Mouse (Mus musculus): ENCODE results near the gene Vasn.
"Not testable (repeated sequence)": the region's sequence is repeated elsewhere in the genome, so short reads cannot be mapped to it uniquely, and the experiment has no call there.

Vasn gene

DNA sequence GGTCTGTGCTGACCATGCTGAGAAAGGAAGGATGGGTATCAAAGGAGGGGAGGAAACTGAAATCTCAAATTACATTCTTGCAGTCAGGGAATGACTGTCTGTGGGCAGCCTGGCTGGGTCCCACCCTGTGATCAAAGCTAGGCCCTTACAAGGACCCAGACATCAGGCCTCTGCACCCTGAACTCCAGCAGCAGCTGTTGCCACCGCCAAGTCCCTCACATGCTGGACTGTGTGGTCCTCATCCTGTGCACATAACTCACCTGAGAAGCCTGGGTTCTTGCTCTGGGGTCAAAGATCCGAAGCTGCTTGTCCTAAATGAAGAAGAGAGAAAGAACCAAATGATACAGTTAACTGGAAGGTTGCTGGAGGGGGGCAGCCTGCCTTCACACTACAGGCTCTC is 21.9 kb downstream of the Vasn start:
- in situ Hi-C loops (cut with MboI, MseI) = no loop called here

DNA sequence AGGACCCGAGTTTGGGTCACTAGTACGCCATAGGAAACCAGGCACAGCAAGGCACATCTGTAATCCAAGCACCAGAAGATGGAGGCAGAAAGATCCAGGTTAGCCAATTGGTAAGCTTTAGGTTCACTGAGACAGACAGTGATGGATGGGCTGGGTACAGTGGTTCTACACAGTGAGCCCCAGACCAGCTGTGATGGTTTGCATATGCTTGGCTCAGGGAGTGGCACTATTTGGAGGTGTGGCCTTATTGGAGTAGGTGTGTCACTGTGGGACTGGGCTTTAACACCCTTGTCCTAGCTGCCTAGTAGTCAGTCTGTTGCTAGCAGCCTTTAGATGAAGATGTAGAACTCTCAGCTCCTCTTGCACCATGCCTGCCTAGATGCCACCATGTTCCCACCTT is 24.1 kb downstream of the Vasn start:
- in situ Hi-C loops (cut with MboI, MseI) = no loop called here

DNA sequence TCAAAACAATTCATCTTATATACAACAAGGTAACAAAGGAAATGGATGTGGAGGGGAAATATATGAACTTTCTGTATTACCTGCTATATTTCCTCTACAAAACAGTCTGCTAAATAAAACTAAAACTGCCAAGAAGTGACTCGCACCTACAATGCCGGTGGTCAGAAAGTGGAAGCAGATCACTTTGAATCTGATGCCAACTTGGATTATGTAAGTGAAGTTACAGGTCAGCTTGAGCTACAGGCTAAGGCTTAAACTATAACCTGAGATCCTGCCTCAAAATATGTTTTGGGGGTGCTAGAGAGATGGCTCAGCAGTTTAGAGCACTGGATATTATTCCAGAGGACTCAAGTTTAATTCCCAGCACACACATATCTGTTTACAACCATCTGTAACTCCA is 26.0 kb downstream of the Vasn start:
- in situ Hi-C loops (cut with MboI, MseI) = loop anchor here (5.0 kb wide), 1 partner anchor 33 kb away; no protein-coding TSS in a partner anchor

DNA sequence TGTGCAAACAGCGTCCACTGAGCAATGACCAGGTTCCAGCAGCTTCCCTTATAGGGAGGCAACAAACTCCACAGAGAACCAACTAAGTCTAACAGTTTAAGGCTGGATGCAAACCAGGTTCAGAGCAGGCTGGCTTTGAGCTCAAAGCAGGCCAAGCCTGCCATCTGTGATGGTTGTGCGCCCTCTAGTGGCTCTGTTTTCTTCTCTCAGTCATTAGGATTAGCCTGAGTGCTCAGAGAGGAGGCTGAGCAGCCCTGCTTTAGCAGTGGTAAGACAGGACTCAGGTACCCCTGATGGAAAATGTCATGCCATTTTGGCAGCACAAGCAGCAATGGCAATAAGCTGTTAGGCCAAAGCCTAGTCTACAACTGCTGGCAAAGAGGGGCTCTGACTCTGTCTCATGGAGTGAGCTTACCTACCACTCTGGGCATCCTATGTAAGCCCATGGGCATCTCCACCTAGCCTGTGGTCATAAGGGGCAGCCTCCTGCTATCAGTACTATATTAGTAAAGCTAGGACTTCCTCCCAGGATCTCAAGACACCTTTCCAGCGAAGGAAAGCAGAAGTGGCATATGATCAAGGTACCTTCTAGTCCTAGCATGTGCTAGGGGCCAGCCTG is 27.6 kb downstream of the Vasn start:
- in situ Hi-C loops (cut with MboI, MseI) = loop anchor here (5.0 kb wide), 1 partner anchor 35 kb away; no protein-coding TSS in a partner anchor

DNA sequence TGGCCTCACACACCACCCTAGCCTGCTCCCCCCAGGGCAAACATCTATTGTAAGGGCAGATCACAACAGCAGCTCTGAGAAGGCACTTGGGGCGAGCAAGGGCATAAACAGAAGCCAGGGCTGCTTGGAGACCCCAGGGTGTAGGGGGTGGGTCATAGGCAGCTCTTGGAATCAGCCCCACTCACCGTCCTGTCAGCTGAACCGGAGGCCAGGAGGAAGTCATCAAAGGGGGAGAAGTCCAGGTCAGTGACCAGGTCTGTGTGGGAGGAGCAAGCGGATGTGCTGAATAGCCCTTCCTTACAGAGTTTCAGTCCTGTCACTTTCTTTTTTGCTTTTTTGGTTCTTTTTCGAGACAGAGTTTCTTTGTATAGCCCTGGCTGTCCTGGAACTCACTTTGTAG is 30.6 kb downstream of the Vasn start:
- in situ Hi-C loops (cut with MboI, MseI) = no loop called here

DNA sequence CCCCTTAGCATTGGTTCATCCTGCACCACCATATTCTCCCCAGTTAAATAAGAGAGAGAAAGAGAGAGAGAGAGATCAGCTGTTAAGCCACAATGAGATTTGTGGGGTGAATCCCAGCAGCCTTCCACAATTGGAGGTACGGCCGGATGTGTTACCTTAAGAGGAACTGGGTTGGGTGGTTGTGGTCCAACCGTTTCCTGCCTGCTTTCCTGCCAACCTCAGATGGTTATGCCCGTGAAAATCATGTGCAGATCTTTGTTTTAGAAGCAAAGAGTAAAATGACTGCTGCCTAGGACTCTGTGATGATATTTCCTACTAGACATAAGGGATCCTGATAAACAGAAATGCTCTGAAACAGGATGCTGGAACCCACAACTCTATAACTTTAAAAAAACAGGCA is 34.4 kb downstream of the Vasn start:
- in situ Hi-C loops (cut with MboI, MseI) = no loop called here

DNA sequence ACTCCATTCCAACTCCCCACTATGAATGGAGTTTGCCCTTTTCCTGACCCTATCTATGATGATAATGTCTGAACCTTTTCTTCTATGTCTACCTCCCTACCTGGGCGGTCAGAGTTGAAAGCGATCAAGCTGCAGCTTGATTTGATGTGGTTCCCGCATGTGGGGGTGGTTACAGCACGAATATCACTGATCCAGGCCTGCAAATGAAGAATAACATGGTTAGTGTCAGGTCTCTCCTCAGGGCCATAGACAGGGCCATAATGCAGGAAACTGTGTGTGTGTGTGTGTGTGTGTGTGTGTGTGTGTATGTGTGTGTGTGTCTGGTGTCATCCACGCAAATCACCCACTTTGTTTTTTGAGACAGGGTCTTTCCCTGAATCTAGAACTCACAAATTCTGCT is 37.1 kb downstream of the Vasn start:
- in situ Hi-C loops (cut with MboI, MseI) = no loop called here

DNA sequence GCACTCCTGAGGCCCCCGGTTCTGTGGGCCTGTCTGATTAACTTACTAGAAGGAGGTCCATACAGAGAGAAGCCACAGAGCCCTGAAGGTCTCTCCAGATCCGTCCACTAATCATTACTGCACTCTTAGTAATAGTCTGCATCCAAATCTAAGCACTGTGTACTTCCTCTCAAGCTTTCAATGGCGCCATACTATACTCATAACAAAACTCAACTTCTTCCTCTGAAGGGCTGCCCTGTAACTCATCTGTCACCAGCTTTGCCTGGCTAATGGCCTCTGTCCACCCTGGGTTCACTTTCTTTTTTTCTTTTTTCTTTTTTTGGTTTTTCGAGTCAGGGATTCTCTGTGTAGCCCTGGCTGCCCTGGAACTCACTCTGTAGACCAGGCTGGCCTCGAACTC is 38.3 kb downstream of the Vasn start:
- in situ Hi-C loops (cut with MboI, MseI) = no loop called here

DNA sequence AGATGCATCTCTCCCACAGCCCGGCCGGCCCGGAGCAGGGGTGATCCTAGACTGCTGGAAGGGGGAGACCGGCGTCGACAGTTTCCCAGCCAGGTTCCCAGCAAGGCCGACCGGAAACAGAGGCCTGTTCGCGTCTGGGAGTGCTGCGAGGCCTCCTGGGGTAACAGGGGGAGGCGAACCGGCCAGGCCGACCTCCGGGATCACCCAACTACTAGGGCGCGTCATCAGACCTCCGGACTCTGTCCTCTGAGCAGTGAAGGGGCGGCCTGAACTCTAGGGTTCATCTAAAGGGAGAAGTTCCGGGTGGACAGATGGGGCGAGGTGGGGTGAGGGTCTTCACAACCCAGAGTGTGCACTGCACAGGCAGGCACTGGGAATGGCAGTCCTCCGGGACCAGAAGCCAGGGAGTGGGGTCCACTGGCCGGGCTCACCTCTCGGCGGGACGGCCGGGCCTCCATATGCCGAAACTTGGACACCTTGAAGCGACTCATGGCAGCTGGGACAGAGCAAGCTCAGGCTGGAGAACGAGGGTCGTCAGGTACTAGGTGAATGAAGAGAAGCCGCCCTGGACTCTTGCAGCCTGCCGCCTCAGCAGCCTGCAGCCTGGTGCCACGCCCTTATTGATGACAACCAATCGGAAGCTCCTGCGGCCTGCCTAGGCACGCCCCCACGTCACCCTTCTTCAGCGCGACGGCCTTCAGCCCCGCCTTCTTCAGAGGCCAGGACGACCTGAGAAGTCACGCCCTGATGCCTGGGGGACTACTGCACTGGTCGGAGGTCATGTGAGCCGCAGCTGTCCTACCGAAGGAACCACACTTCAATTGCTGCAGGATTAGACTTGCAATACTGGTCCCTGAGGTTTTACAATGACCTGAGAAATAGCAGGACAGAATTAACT is 39.6 kb downstream of the Vasn start, which contains the start of gene Coro7:
Coro7 (minus strand) TSS at position 657 of the 898 bp plus-strand sequence.
- in situ Hi-C loops (cut with MboI, MseI) = no loop called here

DNA sequence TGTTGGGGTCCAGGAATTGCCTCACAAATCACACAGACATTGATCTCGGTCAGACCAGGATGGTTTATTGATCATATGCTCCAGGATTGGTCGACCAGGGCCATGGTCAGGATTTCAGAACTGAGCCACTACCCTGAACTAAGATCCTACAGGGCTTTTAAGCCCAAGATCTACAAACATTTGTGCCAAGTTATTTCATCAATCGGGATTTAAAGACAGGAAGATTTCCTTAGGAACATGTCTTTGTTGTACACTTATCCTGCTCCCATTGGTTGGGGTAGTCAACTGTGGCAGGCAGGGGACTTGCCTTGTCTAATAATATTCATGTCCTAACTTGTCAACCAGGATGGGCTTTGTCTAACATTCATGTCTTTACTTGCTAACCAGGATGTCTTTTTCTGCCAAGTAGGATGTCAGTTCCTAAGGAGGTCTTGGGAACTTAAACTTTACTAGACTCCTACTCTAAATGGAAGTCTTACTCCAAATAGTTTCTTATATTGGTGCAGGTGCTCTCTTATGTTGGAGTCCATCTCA is 41.2 kb downstream of the Vasn start:
- in situ Hi-C loops (cut with MboI, MseI) = not testable (repeated sequence)

DNA sequence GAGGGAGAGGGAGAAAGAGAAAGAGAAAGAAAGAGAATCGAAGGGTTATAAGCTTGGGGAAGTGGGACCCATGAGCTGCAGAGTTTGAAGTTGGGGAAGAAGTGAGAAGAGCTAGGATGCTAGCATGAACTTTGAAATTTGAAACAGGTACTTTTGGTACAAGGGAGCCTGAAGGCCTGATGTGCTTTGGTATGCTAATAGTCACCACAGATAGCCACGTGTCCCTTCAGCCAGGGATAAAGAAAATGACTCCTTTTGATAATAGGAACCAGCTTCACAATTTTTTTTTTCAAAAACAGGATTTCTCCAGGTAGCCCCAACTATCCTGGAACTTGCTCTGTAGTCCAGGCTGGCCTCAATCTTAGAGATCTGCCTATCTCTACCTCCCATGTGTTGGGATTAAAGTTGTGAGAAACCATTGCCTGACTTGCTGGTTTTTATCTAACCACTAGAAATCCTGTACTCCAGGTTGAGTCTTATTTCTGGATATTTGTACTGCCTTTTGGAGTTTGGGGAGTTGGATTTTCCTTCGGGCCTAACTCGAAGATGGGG is 43.0 kb downstream of the Vasn start:
- in situ Hi-C loops (cut with MboI, MseI) = no loop called here

DNA sequence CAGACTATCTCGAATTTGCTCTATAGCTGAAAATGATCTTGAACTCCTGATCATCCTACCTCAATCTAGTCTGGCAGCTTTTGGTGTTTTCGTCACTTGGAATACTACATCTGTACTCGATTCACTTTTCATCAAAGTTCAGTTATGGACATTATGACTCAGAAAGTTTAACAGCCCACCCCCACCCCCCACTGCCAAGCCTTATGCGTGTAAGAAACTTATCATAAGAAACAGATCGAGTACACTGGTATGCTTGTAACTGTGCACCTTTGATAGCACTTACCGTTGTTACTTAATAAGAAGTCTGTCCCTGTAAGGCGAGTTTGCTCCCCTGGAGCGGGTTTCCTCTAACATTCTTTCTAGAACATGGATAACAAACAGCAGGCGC is 43.4 kb downstream of the Vasn start:
- in situ Hi-C loops (cut with MboI, MseI) = no loop called here

DNA sequence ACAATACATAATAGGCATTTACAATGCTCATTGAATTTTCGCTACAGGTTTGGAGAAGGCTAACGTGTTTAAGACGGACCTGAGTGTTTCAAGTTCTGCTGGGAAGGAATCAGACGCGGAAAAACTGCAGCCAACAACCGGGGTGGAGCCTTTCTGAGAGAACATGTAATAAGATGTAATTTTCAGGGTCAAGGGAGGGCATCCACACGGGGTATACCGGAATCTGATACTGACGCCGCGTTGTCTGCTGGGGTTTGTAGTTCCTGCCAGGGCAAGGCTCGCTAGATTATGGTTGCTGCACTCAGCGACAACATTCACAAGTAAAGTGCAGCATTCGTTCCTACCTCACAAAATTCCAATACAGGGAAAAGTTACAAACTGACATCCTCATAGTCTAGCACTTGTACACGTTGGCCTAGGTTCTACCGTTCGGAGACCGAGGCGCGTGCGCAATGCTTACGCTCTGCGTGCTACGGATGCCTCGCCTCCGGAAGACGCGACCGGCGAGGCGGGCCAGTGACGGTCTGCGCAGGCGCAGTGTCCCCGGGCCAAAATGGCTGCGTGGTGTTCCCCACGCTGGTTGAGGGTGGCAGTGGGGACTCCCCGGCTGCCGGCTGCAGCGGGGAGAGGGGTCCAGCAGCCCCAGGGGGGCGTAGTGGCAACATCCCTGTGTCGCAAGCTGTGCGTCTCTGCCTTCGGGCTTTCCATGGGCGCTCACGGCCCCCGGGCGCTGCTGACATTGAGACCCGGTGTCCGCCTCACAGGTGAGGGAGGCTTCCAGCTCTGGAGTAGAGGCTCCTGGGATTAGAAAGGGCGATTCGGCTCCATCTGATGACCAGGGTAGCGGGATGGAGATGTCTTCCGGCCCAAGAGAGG is 44.1 kb downstream of the Vasn start:
- in situ Hi-C loops (cut with MboI, MseI) = no loop called here

DNA sequence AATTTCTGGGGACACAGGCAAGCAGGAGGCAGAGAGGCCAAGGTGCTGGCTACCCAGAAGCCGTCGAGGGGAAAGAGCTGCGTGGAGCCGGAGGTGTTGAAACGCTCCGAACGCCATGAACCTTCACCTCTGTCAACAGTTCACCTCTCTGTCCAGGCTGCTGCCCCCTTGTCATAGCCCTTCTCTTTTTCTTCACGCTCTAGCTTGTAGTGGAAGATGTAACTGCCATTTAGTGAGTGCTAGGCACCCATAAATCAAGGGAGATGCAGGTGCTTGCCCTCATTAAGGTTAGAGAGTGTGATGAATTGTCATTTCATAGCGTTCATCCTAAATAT is 44.7 kb downstream of the Vasn start:
- in situ Hi-C loops (cut with MboI, MseI) = no loop called here

DNA sequence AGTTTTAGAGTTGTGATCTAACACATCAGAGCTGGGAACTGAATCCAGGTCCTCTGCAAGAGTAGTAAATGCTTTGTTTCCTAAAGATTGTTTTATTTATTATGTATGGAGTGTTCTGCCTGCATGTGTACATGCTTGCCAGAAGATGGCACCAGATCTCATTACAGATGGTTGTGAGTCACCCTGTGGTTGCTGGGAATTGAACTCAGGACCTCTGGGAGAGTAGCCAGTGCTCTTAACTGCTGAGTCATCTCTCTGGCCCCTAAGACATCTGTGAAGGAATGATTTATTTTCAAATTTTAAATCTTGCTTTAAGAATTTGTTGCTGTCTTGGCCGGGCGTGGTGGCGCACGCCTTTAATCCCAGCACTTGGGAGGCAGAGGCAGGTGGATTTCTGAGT is 49.6 kb downstream of the Vasn start:
- in situ Hi-C loops (cut with MboI, MseI) = not testable (repeated sequence)
